Mouse (Mus musculus) C2C12 (cell line): ENCODE data around the gene Phyh. TPM values are rescaled to one million over a fixed set of nuclear protein-coding genes. Genes with fewer than 3 reads are reported as not detected.

Experiments used
- H3K27me3 ChIP-seq: one replicate; pipeline ENCODE4 v1.6.1; 2011; ENCODE audit not compliant: control insufficient read depth, insufficient read depth, insufficient read length
- H3K36me3 ChIP-seq: one replicate; pipeline ENCODE4 v1.6.1; 2011; ENCODE audit not compliant: control insufficient read depth, insufficient read depth
- H3K4me3 ChIP-seq: one replicate; pipeline ENCODE4 v1.5.1; 2011; ENCODE audit warnings: mild to moderate bottlenecking, control low read depth; ENCODE audit not compliant: poor library complexity, insufficient read depth, severe bottlenecking
- H3K79me2 ChIP-seq: one replicate; pipeline ENCODE4 v1.6.1; 2011; ENCODE audit not compliant: control insufficient read depth, insufficient read depth
- H3K79me3 ChIP-seq: one replicate; pipeline ENCODE4 v1.6.1; 2011; ENCODE audit warnings: low read depth, control low read depth
- H3ac ChIP-seq: one replicate; pipeline ENCODE3; 2011; ENCODE audit warnings: low read depth; ENCODE audit not compliant: control insufficient read depth, insufficient read length
- CEBPB ChIP-seq: IDR thresholded peaks from one replicate; pipeline ENCODE4 v1.6.1; 2011; ENCODE audit warnings: low read depth, mild to moderate bottlenecking, control low read depth, moderate library complexity
- CTCF ChIP-seq: IDR thresholded peaks from one replicate; pipeline ENCODE4 v1.5.1; 2011; ENCODE audit not compliant: control insufficient read depth, insufficient read depth, insufficient read length
- FOSL1 ChIP-seq: IDR thresholded peaks from one replicate; pipeline ENCODE4 v1.8.0; 2011; ENCODE audit warnings: mild to moderate bottlenecking, low read length; ENCODE audit not compliant: poor library complexity, insufficient read depth, severe bottlenecking
- MAX ChIP-seq: IDR thresholded peaks from one replicate; pipeline ENCODE4 v1.6.1; 2011; ENCODE audit warnings: mild to moderate bottlenecking, control low read depth
- MYOD1 ChIP-seq: IDR thresholded peaks from one replicate; pipeline ENCODE4 v1.6.1; 2011; ENCODE audit warnings: low read depth; ENCODE audit not compliant: control insufficient read depth, insufficient read length
- MYOG ChIP-seq: IDR thresholded peaks from one replicate; pipeline ENCODE4 v1.6.1; 2011; ENCODE audit not compliant: control insufficient read depth, insufficient read length; ENCODE audit errors: extremely low read depth
- USF1 ChIP-seq: IDR thresholded peaks from one replicate; pipeline ENCODE4 v1.6.1; 2011; ENCODE audit warnings: low read depth, mild to moderate bottlenecking, control low read depth, moderate library complexity
- polyA plus RNA-seq: library from polyadenylated mRNA; unstranded; fragments of >200 nt; fragmentation: generic; extraction: Trizol; gene quantifications from one replicate; pipeline ENCODE4 v1.2.1, GENCODE M21; 2012; ENCODE audit warnings: missing spikeins

The Phyh gene
- polyA plus RNA-seq, 1 experiment, result 5.9 TPM

DNA sequence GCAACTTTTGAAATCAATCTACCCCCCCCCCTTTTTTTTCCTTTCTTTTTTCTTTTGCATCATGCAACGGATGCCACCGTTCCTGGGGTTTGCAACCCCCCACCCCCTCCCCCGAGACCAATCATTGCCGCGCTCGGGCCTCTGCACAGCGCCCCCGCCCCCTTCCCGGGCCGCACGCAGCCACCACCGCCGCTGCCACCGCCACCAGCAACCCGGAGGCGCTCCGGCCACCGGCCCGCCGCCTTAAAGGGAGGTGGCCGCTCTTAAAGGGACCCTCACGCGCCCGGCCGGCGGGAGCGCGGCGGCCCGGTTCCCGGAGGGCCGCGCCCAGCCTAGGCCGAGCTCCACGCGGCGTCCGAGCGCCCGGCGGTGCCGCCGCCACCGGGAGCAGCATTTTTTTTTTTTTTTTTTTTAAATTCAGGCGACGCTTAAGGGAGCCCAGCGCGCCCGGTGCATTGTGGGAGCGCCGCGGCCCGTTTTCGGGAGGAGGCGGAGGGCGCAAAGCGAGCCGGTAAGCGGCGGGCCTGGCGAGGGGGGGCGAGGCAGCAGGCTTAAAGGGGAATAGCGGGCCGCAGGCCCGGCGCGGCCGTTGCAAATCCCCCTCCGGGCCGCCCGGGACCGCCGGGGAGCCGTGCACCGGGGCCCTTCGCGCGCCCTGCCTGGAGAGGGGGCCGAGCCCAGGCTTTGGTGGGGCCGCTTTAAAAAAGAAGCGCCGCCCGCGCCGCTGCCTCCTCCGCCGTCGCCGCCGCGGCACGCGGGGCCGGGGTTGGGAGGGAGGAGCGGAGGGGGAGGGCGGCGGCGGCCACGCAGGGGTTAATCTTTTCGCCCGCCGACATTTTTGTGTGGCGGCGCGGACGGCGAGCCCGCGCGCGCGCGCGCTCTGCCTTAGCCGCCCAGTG is 37.2 kb upstream of the Phyh start, which contains the start of gene Sephs1:
Gene Sephs1 (plus strand): TSS at position 215 of the 899 bp plus-strand sequence.
- no peak for TF ChIP-seq USF1
- no peak for TF ChIP-seq FOSL1
- no peak for TF ChIP-seq CEBPB
- no peak for TF ChIP-seq MYOG
- no peak for TF ChIP-seq MAX
- no peak for TF ChIP-seq MYOD1
- no peak for TF ChIP-seq CTCF
- peak within 1 kb of the TSS; percentile 98 for H3ac ChIP-seq

GRCm38 (mm10) chr2:4882249-4882791 is 36.5 kb upstream of the Phyh start:
- Histone ChIP-seq H3K4me3 (peak overlapping the region; percentile 85), H3K27me3 (no peaks in the 10 kb centered on the region), H3K36me3 (peaks cover 34% of the 10 kb centered on the region), H3K79me3 (peaks cover 43% of the 10 kb centered on the region), H3ac (peak overlapping the region; percentile 98), H3K79me2 (peaks cover 55% of the 10 kb centered on the region)
- TF ChIP-seq MYOD1 (no peak), MAX (peak; percentile 18)

More for the DNA sequence above, 37.2 kb upstream of the Phyh start, which contains the start of gene Sephs1:
- H3K79me3 ChIP-seq, result peaks cover 37% of the 10 kb centered on the region
- no peaks in the 10 kb centered on the region for H3K27me3 ChIP-seq
- H3K79me2 ChIP-seq, result peaks cover 48% of the 10 kb centered on the region
- H3K4me3 ChIP-seq, result peak within 1 kb of the TSS; percentile 85
- peaks cover 26% of the 10 kb centered on the region for H3K36me3 ChIP-seq

GRCm38 (mm10) chr2:4883009-4883704 is 35.7 kb upstream of the Phyh start:
- no peaks in the 10 kb centered on the region for H3K27me3 ChIP-seq
- H3ac ChIP-seq, result peak overlapping the region; percentile 41
- H3K4me3 ChIP-seq, result peak overlapping the region; percentile 85
- H3K79me3 ChIP-seq, result peaks cover 50% of the 10 kb centered on the region
- TF ChIP-seq MYOD1 (no peak), USF1 (no peak), MYOG (no peak), CTCF (no peak), MAX (no peak)
- peaks cover 64% of the 10 kb centered on the region for H3K79me2 ChIP-seq
- peaks cover 42% of the 10 kb centered on the region for H3K36me3 ChIP-seq

DNA sequence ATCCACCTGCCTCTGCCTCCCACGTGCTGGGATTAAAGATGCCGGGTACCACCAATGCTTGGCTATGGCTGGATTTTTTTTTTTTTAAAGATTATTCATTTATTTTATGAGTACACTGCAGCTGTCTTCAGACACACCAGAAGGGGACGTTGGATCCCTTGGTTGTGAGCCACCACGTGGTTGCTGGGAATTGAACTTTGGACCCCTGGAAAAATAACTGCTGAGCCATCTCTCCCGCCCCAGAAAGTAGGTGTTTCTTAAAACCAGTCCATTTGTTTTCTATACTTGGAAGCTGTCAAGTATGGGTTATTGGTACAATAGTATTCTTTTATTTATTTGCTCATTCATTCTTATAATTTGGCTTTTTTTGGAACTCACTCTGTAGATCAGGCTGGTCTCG is 31.9 kb upstream of the Phyh start:
- H3K4me3 ChIP-seq, result no peak overlapping the region
- peaks cover 62% of the 10 kb centered on the region for H3K79me3 ChIP-seq
- H3K79me2 ChIP-seq, result peaks cover 86% of the 10 kb centered on the region
- peaks cover 79% of the 10 kb centered on the region for H3K36me3 ChIP-seq
- H3K27me3 ChIP-seq, result no peaks in the 10 kb centered on the region
- TF ChIP-seq USF1, result no peak
- TF ChIP-seq MYOD1, result no peak
- TF ChIP-seq CEBPB, result no peak
- no peak for TF ChIP-seq MYOG
- no peak for TF ChIP-seq FOSL1
- no peak for TF ChIP-seq MAX
- TF ChIP-seq CTCF, result no peak
- H3ac ChIP-seq, result no peak overlapping the region

DNA sequence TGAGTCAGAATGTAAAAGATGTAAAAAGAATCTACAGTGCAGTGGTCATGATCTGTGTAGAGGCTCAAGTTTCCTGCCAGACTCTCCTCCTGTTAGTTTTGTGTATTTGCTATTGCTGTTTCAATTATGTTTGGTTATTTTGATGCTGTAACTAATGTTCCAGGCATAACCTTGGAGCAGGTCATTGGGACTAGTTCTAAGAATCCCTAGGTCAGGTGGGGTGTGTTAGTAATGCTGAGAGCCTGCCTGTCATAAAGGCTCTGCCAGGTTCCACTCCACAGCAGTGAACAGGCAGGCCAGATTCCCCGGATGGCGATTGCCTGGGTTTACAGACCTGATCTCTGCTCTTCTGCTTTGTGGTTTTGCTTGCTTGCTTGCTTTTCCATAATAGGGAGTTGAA is 23.2 kb upstream of the Phyh start:
- Histone ChIP-seq H3K4me3 (no peak overlapping the region), H3K27me3 (no peaks in the 10 kb centered on the region), H3K36me3 (peaks cover 98% of the 10 kb centered on the region), H3K79me2 (peaks cover 40% of the 10 kb centered on the region), H3ac (no peak overlapping the region), H3K79me3 (peaks cover 11% of the 10 kb centered on the region)
- no peak for TF ChIP-seq CEBPB
- TF ChIP-seq CTCF, result no peak
- no peak for TF ChIP-seq USF1
- TF ChIP-seq FOSL1, result no peak
- TF ChIP-seq MYOD1, result no peak
- TF ChIP-seq MYOG, result no peak
- TF ChIP-seq MAX, result no peak
